8 mouse cellular contexts compared by ENCODE assay signal in the genomic region with DNA sequence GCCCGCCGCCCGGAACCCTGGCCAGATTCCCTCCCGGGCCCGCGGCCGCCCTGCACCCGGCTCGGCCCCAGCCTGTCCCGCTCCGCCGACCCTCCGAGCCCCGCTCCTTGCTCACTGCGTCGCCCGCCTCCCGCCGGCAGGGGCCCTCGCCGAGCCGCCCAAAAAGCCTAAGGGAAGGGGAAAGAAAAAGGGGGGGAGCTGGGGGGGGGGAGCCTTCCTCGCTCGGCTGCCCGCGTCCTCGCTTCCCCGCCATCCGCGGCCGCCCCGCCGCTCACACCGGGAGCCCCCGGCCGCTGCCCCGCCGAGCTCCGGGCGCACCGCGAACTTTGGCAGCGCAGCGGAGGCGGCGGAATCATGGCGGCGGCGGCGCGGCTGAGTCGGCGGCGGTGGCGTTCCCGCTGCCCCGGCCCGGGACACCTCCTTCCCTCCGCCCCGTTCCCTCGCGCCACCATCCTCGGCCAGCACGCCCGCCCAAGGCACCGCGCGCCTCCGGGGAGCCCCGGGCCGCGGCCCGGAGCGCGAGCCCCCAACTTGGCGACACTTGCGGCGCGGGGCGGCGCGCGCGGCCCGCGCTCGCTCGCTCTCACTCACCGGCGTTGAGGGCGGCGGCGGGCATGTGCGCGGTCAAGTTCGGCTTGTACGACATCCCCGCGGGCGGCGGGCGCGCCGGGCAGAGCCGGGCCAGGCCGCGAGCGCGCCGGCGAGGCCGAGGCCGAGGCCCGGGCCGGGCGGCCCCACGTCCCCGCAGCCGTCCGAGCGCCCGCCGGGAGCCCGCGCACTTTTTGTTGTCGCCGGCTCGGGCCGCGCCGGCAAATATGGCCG. TPM values are rescaled to one million over a fixed set of nuclear protein-coding genes. Genes with fewer than 3 reads are reported as not detected.
DNase-seq lines count a peak whose midpoint lies in the region; ATAC-seq and TF ChIP-seq lines count a peak whose summit lies in the region.

No protein-coding gene starts in this region.

- peaks cover 7% of the 10 kb centered on the region for H3K4me1 ChIP-seq in kidney, adult 2 months (ENCODE audit: control insufficient read depth, insufficient read depth, low read length)
- peaks cover 19% of the 10 kb centered on the region for H3K4me1 ChIP-seq in lung, embryonic 16.5 days (replicated peaks; ENCODE audit: control insufficient read depth, insufficient read depth, low read length)

- H3K9me3 ChIP-seq in lung, embryonic 16.5 days (ENCODE audit: control insufficient read depth, low read length): no peaks in the 10 kb centered on the region

- peak overlapping the region; percentile 99 for H3K9ac ChIP-seq in lung, embryonic 16.5 days (ENCODE audit: low read length)

- intact Hi-C loops in left cerebral cortex, adult 2 months (cut with DNase I): loop anchor here (10.0 kb wide), 1 partner anchor 181 kb away; a partner anchor contains a TSS

- TF ChIP-seq CTCF in left cerebral cortex, adult 2 months (IDR thresholded peaks at IDR 0.05): peak; percentile 56
- peak; percentile 30; the same call in 1 of the 2 replicates for TF ChIP-seq CTCF in kidney, adult 2 months (conservative IDR thresholded peaks at IDR 0.05; ENCODE audit: insufficient read depth, insufficient read length, low read depth, low read length)

- WGBS in kidney, adult 2 months: under 1% methylated on average over 107 of the region's 132 CpGs
- WGBS in lung, embryonic 16.5 days: 0% methylated on average over 36 of the region's 132 CpGs

- H3K4me3 ChIP-seq in left cerebral cortex, adult 2 months: peak overlapping the region; percentile 70
- peak overlapping the region; percentile 84 for H3K4me3 ChIP-seq in kidney, adult 2 months (ENCODE audit: insufficient read depth, low read depth, low read length)
- peak overlapping the region; percentile 94 for H3K4me3 ChIP-seq in lung, embryonic 16.5 days (ENCODE audit: low read length)

- H3K36me3 ChIP-seq in kidney, adult 2 months (ENCODE audit: control insufficient read depth, insufficient read depth, low read length): no peaks in the 10 kb centered on the region
- H3K36me3 ChIP-seq in lung, embryonic 16.5 days (ENCODE audit: control insufficient read depth, insufficient read depth, low read length): peaks cover 8% of the 10 kb centered on the region

- H3K27me3 ChIP-seq in kidney, adult 2 months (replicated peaks; ENCODE audit: control insufficient read depth, insufficient read depth, low read length): no peaks in the 10 kb centered on the region
- H3K27me3 ChIP-seq in lung, embryonic 16.5 days (ENCODE audit: control insufficient read depth, insufficient read depth, low read depth, low read length): no peaks in the 10 kb centered on the region

- peak; percentile 27 for ATAC-seq in lung, embryonic 16.5 days (ENCODE audit: low read depth)

- no peak for TF ChIP-seq POLR2A in kidney, adult 2 months (IDR thresholded peaks at IDR 0.05; ENCODE audit: low read depth, low read length)

- H3K4me2 ChIP-seq in lung, embryonic 16.5 days (ENCODE audit: low read depth, low read length): peak overlapping the region; percentile 92

- H3K27ac ChIP-seq in left cerebral cortex, adult 2 months: peak overlapping the region; percentile 95
- H3K27ac ChIP-seq in kidney, adult 2 months (ENCODE audit: insufficient read depth, low read depth, low read length): peak overlapping the region; percentile 67
- peak overlapping the region; percentile 98 for H3K27ac ChIP-seq in lung, embryonic 16.5 days (ENCODE audit: low read length)

- DNase-seq in left cerebral cortex, adult 2 months (ENCODE audit: extremely low spot score in 1 of 2, low spot score in 2 of 2): peak in 1 of 2 experiments; percentile 30
- DNase-seq in left cerebral cortex, adult 9 months (ENCODE audit: low spot score in 2 of 2): no peak
- peak; percentile 66 for DNase-seq in embryo, embryonic 10.5 days (ENCODE audit: low spot score)
- DNase-seq in heart, adult 18-20 months: peak; percentile 68 to 73
- peak; percentile 56 for DNase-seq in kidney, adult 2 months
- DNase-seq in ovary, adult 18-20 months (ENCODE audit: low spot score): peak; percentile 21
- DNase-seq in thymus, postnatal 36 days: peak; percentile 74 to 81

RNA-seq across cellular contexts. Expression of a gene that starts 8.9 kb away (rescaled TPM):
- total RNA-seq in left cerebral cortex, adult 2 months (2021): 100 to 1,000 TPM; 163 to 170 TPM
- total RNA-seq in heart, adult 18-20 months (2021): 100 to 1,000 TPM; 148 to 156 TPM
- 76.6 and 79.8 TPM in 2 replicates for polyA plus RNA-seq in kidney, adult 2 months (2012; rRNA removed)
- polyA plus RNA-seq in lung, embryonic 16.5 days (2015; fragmentation: Nextera tagmentation; extraction: Ambion mirVana): 23.9 and 26.1 TPM in 2 replicates

RNA-seq across cellular contexts. Expression of a gene that starts 26.0 kb away (rescaled TPM):
- 10 to 100 TPM; 13.2 to 13.6 TPM for total RNA-seq in left cerebral cortex, adult 2 months (2021)
- 10 to 100 TPM; 12.4 to 14.4 TPM for total RNA-seq in heart, adult 18-20 months (2021)
- polyA plus RNA-seq in kidney, adult 2 months (2012; rRNA removed): 7.2 and 8.0 TPM in 2 replicates
- 18.1 and 19.7 TPM in 2 replicates for polyA plus RNA-seq in lung, embryonic 16.5 days (2015; fragmentation: Nextera tagmentation; extraction: Ambion mirVana)

RNA-seq across cellular contexts. Expression of a gene that starts 26.2 kb away (rescaled TPM):
- 10 to 100 TPM; 20.9 to 23.1 TPM for total RNA-seq in left cerebral cortex, adult 2 months (2021)
- 1 to 10 TPM; 3.9 to 5.5 TPM for total RNA-seq in heart, adult 18-20 months (2021)
- 2.5 and 3.1 TPM in 2 replicates for polyA plus RNA-seq in kidney, adult 2 months (2012; rRNA removed)
- polyA plus RNA-seq in lung, embryonic 16.5 days (2015; fragmentation: Nextera tagmentation; extraction: Ambion mirVana): 13.3 and 15.1 TPM in 2 replicates

Comparison
In these comparisons a context has a peak if more than half of its experiments do, and no peak if none do; other contexts are left out.
1. DNase-seq: peak in embryo, embryonic 10.5 days (single experiment), heart, adult 18-20 months (2 of 2), kidney, adult 2 months (single experiment), ovary, adult 18-20 months (single experiment) and thymus, postnatal 36 days (2 of 2); none in left cerebral cortex, adult 9 months (0 of 2).
2. Peak in every context shown above with its lines, with median percentiles within 50 percentile points of each other: H3K27ac ChIP-seq and H3K4me3 ChIP-seq.